Mouse (Mus musculus) G1E (cell line): ENCODE measurements around the gene Tmem89.

ENCODE experiments used
- CTCF ChIP-seq: IDR thresholded peaks from 2 replicates; pipeline ENCODE4 v1.5.1; 2012; ENCODE audit warnings: low read depth, low read length, inconsistent platforms, mixed read lengths
- GATA1 ChIP-seq: IDR thresholded peaks from 2 replicates; pipeline ENCODE4 v1.6.1; 2012; ENCODE audit warnings: borderline replicate concordance, low read length, inconsistent platforms, mixed read lengths
- TAL1 ChIP-seq: conservative IDR thresholded peaks from 2 replicates; pipeline ENCODE4 v1.6.1; 2012; ENCODE audit warnings: low read depth, low read length, inconsistent platforms, mixed read lengths

- TF ChIP-seq CTCF (no peak), TAL1 (no peak), GATA1 (no peak)
Measured at GRCm38 (mm10) chr9:108964338-108964737, 49.9 kb downstream of the Tmem89 start.
